Mouse (Mus musculus) thymus, adult 2 months (tissue): ENCODE data around the gene Btnl1. TPM values are rescaled to one million over a fixed set of nuclear protein-coding genes. Genes with fewer than 3 reads are reported as not detected.

ENCODE experiments used
- DNase-seq: peaks from one replicate; pipeline ENCODE4 v3.0.0; 2021
- H3K27ac ChIP-seq: fragments of 200-500 bp; 2 replicates; pipeline ENCODE4 v1.5.1; 2012; ENCODE audit warnings: low read length, control low read depth; ENCODE audit not compliant: control insufficient read depth, insufficient read depth
- H3K27me3 ChIP-seq: fragments of 200-500 bp; 2 replicates; pipeline ENCODE4 v1.6.1; 2012; ENCODE audit warnings: mild to moderate bottlenecking, low read length, moderate library complexity, mixed read lengths; ENCODE audit not compliant: control insufficient read depth, insufficient read depth
- H3K36me3 ChIP-seq: fragments of 200-500 bp; 2 replicates; pipeline ENCODE4 v1.6.1; 2012; ENCODE audit warnings: mild to moderate bottlenecking, low read length, moderate library complexity; ENCODE audit not compliant: control insufficient read depth, insufficient read depth
- H3K4me1 ChIP-seq: fragments of 200-500 bp; replicated peaks from 2 replicates; pipeline ENCODE4 v1.6.1; 2012; ENCODE audit warnings: low read length; ENCODE audit not compliant: control insufficient read depth, insufficient read depth
- H3K4me3 ChIP-seq: fragments of 200-500 bp; 2 replicates; pipeline ENCODE4 v1.5.1; 2012; ENCODE audit warnings: mild to moderate bottlenecking, low read length, control low read depth, moderate library complexity; ENCODE audit not compliant: control insufficient read depth, insufficient read depth
- CTCF ChIP-seq: fragments of 200-500 bp; IDR thresholded peaks from 2 replicates; pipeline ENCODE4 v1.5.1; 2012; ENCODE audit warnings: mild to moderate bottlenecking, control low read depth, low read length, moderate library complexity, borderline replicate concordance; ENCODE audit not compliant: control insufficient read depth, poor library complexity, insufficient read depth; ENCODE audit errors: extremely low read depth
- POLR2A ChIP-seq: fragments of 200-500 bp; IDR thresholded peaks from 2 replicates; pipeline ENCODE4 v1.6.1; 2012; ENCODE audit warnings: mild to moderate bottlenecking, low read length, control low read depth, moderate library complexity; ENCODE audit not compliant: control insufficient read depth, poor library complexity, insufficient read depth; ENCODE audit errors: extremely low read depth
- WGBS: fragments of 180-500 bp; shearing (Covaris S2); methylation state at CpG from one replicate; pipeline ENCODE4 v1.1.7; 2018; 5-methylcytosine and 5-hydroxymethylcytosine counted together
- polyA plus RNA-seq: library from polyadenylated mRNA; depleted of rRNA; stranded (reverse); fragments of >200 nt; gene quantifications from 2 replicates; pipeline ENCODE4 v1.2.3, GENCODE M21; 2012

Btnl1 gene
- polyA plus RNA-seq, 1 experiment = 0.54 TPM

GRCm38 (mm10) chr17:34363676-34364310 is 13.1 kb upstream of the Btnl1 start:
- H3K4me1 ChIP-seq = peaks cover 5% of the 10 kb centered on the region
- no peaks in the 10 kb centered on the region for H3K27me3 ChIP-seq
- TF ChIP-seq CTCF (no peak), POLR2A (no peak)
- no peak overlapping the region for H3K4me3 ChIP-seq
- WGBS = 77% methylated on average over 3 of the region's 3 CpGs
- H3K36me3 ChIP-seq = no peaks in the 10 kb centered on the region
- H3K27ac ChIP-seq = no peak overlapping the region
- no peak for DNase-seq

DNA sequence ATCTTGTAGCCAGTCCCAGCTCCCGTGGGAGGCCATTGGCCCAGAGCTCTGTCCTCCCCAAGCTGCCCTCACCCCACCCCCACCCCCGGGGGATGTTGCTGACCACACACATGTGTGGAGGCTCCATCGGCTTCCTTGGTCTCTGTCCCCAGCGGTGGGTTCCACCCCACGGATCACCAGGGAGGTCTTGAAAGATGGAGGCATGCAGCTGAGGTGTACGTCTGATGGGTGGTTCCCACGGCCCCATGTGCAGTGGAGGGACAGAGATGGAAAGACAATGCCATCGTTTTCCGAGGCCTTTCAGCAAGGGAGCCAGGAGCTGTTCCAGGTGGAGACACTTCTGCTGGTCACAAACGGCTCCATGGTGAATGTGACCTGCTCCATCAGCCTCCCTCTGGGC is 11.9 kb upstream of the Btnl1 start:
- Histone ChIP-seq H3K27ac (no peak overlapping the region), H3K27me3 (no peaks in the 10 kb centered on the region), H3K36me3 (no peaks in the 10 kb centered on the region), H3K4me3 (no peak overlapping the region), H3K4me1 (peaks cover 5% of the 10 kb centered on the region)
- WGBS = 86% methylated on average over 10 of the region's 10 CpGs
- no peak for DNase-seq
- TF ChIP-seq POLR2A = no peak
- TF ChIP-seq CTCF = no peak

DNA sequence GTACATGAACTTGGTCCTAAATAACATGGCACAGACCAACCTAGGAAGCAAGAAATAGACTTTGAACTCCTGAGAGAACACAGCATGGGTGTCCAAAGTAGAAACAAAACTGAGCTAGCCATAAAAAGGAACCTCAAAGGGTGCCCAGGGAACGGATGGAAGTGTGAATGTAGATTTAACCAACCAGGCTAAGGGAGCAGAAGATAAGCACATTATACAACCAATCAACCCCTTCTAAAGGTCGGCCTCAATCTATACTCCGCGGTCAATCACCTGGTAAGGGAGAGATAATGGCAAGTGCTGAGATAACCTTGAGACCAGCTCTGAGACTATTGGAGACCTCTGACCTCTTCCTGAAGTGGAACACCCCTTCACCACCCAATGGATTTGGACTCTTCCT is 6.4 kb upstream of the Btnl1 start:
- H3K4me3 ChIP-seq = no peak overlapping the region
- no peaks in the 10 kb centered on the region for H3K27me3 ChIP-seq
- H3K36me3 ChIP-seq = no peaks in the 10 kb centered on the region
- DNase-seq = no peak
- no peak overlapping the region for H3K27ac ChIP-seq
- peaks cover 5% of the 10 kb centered on the region for H3K4me1 ChIP-seq
- TF ChIP-seq CTCF (no peak), POLR2A (no peak)
- 94% methylated on average over 4 of the region's 4 CpGs for WGBS

DNA sequence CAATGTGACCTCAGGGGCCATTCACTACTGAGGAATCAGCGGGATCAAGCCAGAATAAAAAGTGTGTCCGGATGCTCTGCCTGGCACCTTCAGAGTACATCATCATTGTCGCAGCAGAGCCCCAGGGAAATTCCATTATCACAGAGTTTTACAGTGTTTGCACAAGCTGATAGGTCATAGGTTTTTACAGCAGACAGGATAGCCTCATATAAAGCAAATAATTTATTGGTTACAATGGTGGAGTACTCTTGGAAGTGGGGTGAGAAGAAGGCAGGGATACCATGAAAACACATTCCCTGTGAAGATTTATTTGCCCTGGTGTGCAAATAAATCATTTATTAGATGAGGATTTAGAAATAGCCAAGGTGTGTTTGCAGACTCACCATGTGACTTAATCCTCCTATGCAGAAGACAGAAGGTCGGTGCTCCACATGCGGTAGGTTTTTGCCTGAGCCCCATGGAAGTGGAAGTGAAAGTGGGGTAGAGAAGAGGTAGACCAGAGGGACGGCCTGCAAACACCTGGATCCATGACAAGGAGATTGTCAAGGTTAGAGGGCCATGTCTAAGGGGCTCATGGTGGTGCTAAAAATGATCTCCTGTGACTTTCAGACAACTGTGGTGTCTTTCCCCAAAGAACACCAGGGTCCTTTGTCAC is 3.8 kb upstream of the Btnl1 start:
- H3K4me1 ChIP-seq = peaks cover 5% of the 10 kb centered on the region
- no peak overlapping the region for H3K4me3 ChIP-seq
- H3K27me3 ChIP-seq = no peaks in the 10 kb centered on the region
- DNase-seq = no peak
- H3K36me3 ChIP-seq = no peaks in the 10 kb centered on the region
- WGBS = 87% methylated on average over 6 of the region's 6 CpGs
- no peak for TF ChIP-seq POLR2A
- TF ChIP-seq CTCF = no peak
- no peak overlapping the region for H3K27ac ChIP-seq

- TF ChIP-seq POLR2A (no peak), CTCF (no peak)
- no peak for DNase-seq
- no peak overlapping the region for H3K4me3 ChIP-seq
- no peaks in the 10 kb centered on the region for H3K27me3 ChIP-seq
- H3K36me3 ChIP-seq = no peaks in the 10 kb centered on the region
- 41% methylated on average over 6 of the region's 6 CpGs for WGBS
- no peak overlapping the region for H3K27ac ChIP-seq
- no peaks in the 10 kb centered on the region for H3K4me1 ChIP-seq
Observed at GRCm38 (mm10) chr17:34377450-34378209, 698 bp downstream of the Btnl1 start.

DNA sequence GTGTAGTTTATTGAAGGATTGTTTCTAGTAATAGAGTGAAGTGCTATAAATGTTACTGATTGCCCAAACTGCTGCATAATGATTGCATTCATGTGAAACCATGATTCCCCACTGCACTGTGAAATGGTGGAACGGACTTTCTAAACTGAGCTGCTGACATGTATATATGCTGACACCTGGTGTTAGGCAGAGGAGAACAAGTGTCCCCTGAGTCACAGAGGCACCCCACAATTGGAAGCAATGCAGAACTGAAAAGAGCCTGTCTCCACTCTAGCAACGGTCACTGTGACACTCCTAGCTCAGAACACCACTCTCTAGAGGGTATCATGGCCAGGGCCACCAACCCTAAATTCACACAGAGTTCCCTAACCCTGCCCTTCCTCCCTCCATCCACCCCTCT is 1.8 kb downstream of the Btnl1 start:
- no peaks in the 10 kb centered on the region for H3K4me1 ChIP-seq
- no peaks in the 10 kb centered on the region for H3K36me3 ChIP-seq
- H3K4me3 ChIP-seq = no peak overlapping the region
- H3K27me3 ChIP-seq = no peaks in the 10 kb centered on the region
- no peak for DNase-seq
- WGBS = 89% methylated on average over 2 of the region's 2 CpGs
- TF ChIP-seq POLR2A (no peak), CTCF (no peak)
- H3K27ac ChIP-seq = no peak overlapping the region

- 97% methylated on average over 7 of the region's 7 CpGs for WGBS
- DNase-seq = no peak
- Histone ChIP-seq H3K27ac (no peak overlapping the region), H3K4me3 (no peak overlapping the region), H3K4me1 (no peaks in the 10 kb centered on the region), H3K27me3 (no peaks in the 10 kb centered on the region), H3K36me3 (no peaks in the 10 kb centered on the region)
- TF ChIP-seq POLR2A = no peak
- no peak for TF ChIP-seq CTCF
Observed at GRCm38 (mm10) chr17:34379451-34379850, 2.5 kb downstream of the Btnl1 start.
